Mouse (Mus musculus): ENCODE measurements around the gene Kxd1. TPM values are rescaled to one million over a fixed set of nuclear protein-coding genes. Genes with fewer than 3 reads are reported as not detected.

Gene Kxd1
- total RNA-seq, 2 experiments from 2014 or later, result 18.1 to 45.3 TPM

DNA sequence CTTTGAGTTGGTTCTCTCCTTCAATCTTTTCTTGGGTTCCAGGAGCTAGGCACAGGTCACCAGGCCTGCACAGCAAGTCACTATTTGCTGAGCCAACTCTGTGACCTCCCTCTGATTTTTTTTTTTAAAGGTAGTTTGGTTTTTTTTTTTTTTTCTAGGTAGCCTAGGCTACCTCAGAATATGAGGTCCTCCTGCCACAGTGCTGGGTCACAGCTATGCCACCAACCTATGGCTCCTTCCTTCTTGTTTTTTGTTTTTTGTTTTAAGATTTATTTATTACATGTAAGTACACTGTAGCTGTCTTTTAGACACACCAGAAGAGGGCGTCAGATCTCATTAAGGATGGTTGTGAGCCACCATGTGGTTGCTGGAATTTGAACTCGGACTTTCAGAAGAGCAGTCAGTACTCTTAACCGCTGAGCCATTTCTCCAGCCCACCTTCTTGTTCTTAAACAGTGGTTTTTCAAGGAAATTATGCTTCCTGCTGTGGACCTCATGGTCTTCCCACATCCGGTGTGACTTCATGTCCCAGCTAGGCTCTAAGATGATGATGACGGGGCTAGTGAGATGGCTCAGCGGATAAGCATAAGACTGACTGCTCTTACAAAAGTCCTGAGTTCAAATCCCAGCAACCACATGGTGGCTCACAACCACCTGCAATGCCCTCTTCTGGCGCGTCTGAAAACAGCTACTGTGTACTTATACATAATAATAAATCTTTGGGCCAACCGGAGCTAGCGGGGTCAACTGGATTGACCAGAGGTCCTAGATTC, 21.8 kb upstream of the Kxd1 start:
- no peak for ATAC-seq (replicated peaks; ENCODE audit: low FRiP score, poor library complexity, severe bottlenecking)

DNA sequence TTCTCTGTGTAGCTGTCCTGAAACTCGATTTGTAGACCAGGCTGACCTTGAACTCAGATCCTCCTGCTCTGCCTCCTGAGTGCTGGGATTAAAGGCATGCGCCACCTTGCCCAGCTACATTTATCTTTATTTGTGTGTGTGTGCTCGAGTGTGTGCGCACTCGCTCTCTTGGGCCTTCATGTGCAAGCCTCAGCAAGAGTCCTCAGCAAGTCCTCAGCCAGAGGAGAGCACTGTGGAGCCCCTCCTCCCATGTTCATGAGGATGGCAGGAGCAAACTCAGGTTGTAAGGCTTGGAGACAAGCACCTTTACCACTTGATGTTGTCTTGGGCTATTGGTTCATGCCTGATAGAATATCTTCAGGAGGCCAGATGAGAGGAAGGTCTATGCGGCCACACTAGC, 20.0 kb upstream of the Kxd1 start:
- ATAC-seq (replicated peaks; ENCODE audit: low FRiP score, poor library complexity, severe bottlenecking), result no peak

DNA sequence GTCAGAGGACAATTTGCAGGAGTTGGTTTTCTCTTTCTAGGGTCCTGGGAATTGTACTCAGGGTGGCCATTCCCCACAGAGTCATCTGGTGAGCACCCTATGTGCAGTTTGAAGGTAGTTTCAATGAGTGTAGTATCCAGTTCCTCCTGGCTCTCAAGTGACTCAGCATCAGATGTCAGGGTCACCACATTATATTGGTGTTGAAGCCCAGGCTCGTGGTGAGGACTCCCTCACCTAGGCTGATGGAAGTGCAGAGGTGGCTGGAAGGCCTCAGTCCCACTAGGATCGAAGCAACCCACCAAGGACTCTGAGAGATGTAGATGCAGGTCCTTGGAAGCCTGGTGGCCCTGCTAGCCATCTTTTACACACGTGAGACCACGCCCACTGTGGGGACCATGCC, 18.7 kb upstream of the Kxd1 start:
- no peak for ATAC-seq (replicated peaks; ENCODE audit: low FRiP score, poor library complexity, severe bottlenecking)

DNA sequence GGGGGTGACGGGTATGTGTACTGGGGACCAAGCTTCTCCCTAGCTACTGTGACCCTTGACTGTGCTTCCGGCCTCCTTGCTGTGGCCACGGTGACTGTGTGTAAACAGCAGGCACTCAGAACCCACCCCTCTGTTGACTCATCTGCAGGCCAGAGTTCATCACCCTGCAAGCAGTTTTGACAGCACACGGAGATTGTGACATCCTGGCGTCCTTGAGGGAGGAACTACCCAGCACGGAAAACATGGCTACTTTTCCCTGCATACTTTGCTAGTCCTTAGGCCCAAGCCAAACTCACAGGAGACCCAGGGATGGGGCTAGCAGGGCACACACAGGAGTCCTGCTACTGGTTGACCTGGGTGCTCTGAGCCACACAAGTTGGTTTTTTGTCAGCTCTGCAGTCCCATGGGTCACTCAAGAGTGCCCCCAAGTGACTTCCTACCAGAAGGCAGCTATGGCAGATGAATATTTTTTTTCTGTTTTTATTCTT, 16.5 kb upstream of the Kxd1 start:
- ATAC-seq (replicated peaks; ENCODE audit: low FRiP score, poor library complexity, severe bottlenecking), result no peak

DNA sequence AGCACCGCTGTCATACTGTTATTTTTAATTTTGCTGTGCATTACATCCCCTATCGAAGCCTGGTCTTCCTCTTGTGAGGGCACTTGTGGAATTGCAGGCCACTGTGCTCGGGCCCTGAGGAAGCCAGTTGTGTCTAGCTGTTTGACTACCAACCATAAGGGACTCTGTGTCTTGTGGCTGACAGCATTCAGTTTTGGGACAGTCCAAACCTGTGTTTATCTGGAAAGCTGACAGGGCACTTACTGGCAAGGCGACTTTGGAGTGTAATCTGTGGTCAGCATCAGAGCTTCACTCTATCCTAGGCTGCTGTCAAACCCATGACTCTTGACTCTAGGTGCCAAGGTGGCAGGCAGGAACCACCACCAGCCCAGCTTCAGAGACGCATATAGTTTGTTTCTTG, 13.3 kb upstream of the Kxd1 start:
- ATAC-seq (replicated peaks; ENCODE audit: low FRiP score, poor library complexity, severe bottlenecking), result no peak

DNA sequence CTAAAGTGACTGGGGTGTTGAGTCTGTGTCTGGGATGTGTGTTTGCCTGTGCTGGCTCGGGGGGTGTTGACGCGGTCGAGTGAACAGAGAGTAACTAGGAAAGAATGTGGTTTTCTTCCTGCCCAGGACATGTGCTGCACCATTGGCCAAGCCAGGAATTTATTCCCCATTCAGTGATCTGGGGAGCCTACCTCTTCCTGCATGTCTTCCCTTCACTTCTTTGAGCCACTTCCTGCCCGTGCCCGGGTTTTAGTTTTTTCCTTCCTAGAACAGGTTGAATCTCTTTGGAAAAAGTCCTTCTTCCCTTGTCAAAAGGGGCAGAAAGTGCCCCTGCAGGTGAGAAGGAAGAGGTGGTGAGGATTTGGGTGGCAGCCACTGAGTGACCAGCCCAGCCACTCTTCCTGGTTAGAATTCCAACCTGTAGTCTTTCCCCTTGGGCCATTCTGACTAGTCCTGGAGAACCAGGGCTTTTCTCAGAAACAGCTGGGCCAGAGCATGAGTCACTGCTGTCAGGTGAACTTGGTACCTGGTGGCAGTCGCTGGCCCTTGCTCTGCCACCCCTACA, 12.8 kb upstream of the Kxd1 start:
- ATAC-seq (replicated peaks; ENCODE audit: low FRiP score, poor library complexity, severe bottlenecking), result no peak

DNA sequence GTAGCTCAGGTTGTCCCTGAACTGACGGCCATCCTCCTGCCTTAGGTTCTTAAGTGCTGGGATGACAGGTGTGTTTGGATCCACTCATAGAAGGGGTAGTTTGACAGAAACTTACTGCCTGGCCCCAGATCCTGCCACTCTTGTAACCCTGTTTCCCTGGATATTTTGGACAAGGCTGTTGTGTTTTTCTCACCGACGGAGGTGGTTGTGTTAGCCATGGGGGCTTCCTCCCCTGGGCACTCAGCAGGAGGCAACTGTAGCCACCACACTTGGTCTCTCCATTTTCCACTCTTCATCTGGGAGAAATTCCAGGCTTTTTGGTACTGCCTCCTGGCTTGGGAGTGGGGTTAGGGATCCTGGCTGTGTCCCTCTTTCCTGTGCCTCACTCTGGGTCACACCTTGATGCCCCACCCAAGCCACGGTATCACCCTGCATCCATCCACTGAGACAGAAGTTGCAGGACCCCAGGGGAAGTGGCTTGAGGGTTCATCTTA, 12.3 kb upstream of the Kxd1 start:
- no peak for ATAC-seq (replicated peaks; ENCODE audit: low FRiP score, poor library complexity, severe bottlenecking)

DNA sequence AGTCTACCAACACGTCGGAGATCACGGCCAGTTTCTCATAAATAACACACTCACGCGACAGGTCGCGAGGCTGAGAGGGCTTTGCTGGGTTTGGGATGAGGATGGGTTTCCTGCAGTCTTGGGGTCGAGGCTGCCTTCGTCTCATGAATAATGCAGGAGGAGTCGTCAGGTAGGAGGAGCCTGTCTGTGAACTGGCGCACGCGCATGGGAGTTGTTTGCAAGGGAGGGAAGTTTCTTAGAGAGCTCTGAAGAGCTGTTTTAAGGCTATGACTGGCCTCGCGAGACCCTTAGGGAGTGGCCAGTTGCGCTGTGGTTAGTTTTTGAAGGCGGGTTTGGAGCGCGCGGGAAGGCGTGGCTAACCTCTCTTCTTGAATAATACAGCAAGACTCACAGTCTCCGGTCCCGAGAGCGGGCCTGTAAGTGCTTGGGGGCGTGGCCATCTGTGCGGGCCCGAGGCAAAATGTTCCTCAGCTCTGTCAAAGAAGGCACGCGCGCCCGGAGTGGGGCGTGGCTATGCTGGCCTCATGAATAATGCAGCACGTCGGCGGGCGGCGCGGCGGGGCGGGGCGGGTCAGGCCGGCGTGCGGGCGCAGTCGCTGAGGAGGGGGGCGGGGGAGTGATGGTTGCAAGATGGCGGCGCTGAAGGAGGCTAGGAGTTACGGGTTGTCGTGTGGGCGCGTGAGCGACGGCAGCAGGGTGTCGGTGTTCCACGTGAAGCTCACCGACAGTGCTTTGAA, 11.5 kb upstream of the Kxd1 start, which contains the start of gene Ell:
Ell (plus strand) TSS at position 381 of the 737 bp plus-strand sequence.
- peak; percentile 72 for ATAC-seq (replicated peaks; ENCODE audit: low FRiP score, poor library complexity, severe bottlenecking)

DNA sequence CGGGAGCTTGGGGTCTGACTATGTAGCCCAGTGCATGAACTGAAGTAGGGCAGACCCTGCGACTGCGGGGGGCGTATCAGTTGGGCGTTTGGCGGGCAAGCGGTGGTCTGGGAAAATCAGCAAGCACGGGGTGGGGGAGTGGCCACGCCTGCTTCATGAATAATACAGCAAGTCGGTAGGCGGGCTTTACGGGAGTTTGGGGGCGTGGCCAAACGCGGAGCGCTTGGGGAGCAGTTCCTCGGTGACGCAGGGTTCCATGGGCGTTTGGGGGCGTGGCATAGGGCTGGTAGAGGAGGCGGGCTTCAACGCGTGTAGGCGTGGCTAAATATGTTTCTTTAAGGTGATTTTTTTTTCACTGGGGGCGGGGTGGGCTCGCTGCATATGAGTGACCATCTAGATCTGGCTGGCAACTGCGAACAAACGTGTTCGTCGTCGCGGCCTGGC, 10.9 kb upstream of the Kxd1 start:
- ATAC-seq (replicated peaks; ENCODE audit: low FRiP score, poor library complexity, severe bottlenecking), result peak; percentile 78

DNA sequence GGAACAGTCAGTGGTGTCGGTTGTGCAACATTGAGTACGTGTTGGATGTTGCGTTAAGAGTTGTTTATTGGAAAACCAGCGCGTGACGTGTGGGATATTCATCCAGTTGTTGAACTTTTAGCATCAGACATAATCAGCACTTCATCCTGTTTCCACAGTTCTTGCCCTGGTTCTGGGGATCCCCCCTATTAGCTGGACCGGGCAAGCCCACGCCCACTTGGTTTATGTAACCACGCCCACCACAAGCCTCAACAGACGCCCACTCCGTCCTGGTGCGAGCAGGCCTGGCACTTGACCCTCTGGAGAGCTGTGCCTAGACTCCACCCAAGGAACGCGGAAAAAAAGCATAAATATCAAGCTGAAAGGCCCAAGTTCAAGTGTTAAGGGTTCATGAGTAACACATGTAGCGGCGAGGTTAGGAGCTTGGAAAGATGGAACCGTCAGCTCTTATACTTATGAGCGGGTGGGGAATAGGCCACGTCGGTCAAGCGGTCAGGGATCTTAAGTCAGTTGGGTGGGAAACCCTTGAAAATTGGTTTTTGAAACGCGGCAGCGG, 10.3 kb upstream of the Kxd1 start:
- ATAC-seq (replicated peaks; ENCODE audit: low FRiP score, poor library complexity, severe bottlenecking), result peak; percentile 32

DNA sequence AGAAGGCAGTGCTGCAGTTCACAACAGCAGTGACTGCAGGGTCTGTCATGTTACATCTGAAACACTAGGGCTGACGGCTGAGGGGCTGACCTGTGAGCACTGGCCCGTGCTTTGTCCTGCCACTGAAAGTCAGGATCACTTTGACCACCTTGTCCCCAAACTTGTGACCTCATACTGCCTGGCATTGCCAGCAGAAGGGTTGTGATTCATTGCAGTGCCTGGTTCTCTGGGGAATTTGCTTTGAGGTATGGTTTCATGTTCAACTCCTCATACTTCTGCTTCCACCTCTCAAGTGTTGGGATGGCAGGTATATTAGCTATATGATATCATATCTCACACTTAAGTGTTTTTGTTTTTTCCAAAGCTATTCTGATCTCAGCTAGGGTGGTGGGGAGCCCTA, 7.9 kb upstream of the Kxd1 start:
- ATAC-seq (replicated peaks; ENCODE audit: low FRiP score, poor library complexity, severe bottlenecking), result no peak

DNA sequence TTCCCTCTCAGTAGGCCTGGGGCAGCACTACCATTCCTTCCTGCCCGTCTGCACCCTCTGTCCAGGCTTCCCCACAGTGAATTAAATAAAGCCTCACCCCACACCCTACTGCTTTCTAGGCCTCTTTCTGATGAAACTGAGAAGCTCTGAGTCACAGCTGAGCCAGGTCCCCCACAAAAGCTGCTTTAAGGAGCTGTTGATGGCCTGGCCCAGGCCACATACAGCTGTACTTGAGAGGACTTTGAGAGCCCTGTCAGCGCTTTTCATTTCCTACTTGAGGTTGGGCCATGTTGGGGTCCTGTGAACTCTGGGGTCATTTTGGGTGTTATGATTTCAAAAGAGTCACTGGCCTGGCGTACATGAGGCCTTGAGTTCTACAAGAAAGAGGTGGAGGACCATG, 7.5 kb upstream of the Kxd1 start:
- ATAC-seq (replicated peaks; ENCODE audit: low FRiP score, poor library complexity, severe bottlenecking), result no peak

DNA sequence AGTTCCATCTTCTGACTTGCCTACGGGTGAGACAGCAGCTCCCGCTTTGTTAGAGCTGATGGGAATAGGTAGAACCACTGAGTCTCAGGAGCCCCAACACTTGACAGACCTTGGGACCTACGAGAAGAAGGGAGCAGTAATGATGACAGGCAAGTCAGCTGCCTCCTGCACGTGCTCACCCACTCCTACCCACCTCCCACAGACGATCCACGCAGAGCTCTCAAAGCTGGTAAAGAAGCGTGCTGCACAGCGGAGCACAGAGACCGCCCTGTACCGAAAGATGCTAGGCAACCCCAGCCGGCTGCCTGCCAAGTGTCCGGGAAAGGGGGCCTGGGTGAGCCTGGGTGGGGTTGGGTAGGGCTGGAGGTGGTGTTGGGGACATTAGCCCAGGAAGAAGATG, 6.5 kb upstream of the Kxd1 start:
- no peak for ATAC-seq (replicated peaks; ENCODE audit: low FRiP score, poor library complexity, severe bottlenecking)

DNA sequence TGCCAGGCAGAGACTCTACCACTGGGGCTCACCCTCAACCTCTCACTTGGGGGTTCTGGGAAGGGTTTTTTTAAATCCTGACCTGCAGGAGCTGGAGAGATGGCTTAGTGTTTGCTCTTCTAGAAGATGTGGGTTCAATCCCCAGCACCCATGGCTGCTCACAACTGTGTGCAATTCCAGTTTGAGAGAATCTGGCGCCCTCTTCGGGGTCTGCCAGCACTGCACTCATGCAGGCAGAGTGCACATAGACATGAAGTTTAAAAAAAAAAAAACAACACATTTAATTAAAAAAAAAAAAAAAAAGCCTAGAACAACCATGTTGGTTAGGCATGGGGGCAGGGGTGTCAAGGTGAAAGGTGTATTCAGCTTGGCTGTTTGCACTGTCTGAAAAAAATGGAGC, 2.6 kb upstream of the Kxd1 start:
- no peak for ATAC-seq (replicated peaks; ENCODE audit: low FRiP score, poor library complexity, severe bottlenecking)

DNA sequence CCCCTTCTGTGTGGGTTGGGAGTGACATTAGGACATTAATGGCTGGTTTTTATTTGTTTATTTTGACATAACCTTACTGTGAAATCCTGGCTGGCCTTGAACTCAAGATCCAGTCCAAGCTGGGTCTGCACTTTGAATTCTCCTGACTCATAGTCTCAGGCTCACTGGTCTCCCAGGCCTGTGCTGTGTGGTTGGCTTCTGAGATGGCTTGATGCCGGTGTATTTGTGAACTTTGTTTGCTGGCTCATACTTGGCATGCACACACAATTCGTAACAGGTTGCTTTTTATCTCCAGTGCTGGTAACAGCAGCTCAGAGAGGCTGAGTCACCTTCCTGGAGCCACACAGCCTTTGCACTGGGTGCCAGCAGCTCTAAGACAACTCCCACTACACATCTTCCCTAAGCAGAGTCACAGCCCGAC, 2.0 kb upstream of the Kxd1 start:
- ATAC-seq (replicated peaks; ENCODE audit: low FRiP score, poor library complexity, severe bottlenecking), result peak; percentile 51

DNA sequence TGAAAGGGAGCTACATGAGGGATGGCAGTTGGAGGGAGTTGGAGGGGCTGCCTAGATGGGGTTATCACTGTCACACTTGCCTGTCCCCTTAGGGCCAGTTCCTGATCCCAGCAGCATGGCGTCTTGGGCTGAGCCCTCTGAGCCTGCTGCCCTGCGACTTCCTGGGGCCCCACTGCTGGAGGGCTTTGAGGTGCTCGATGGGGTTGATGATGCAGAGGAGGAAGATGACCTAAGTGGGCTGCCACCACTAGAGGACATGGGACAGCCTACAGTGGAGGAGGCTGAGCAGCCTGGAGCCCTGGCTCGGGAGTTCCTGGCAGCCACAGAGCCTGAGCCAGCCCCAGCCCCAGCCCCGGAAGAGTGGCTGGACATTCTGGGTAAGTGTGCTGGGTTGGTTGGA, 1.5 kb upstream of the Kxd1 start:
- ATAC-seq (replicated peaks; ENCODE audit: low FRiP score, poor library complexity, severe bottlenecking), result no peak

DNA sequence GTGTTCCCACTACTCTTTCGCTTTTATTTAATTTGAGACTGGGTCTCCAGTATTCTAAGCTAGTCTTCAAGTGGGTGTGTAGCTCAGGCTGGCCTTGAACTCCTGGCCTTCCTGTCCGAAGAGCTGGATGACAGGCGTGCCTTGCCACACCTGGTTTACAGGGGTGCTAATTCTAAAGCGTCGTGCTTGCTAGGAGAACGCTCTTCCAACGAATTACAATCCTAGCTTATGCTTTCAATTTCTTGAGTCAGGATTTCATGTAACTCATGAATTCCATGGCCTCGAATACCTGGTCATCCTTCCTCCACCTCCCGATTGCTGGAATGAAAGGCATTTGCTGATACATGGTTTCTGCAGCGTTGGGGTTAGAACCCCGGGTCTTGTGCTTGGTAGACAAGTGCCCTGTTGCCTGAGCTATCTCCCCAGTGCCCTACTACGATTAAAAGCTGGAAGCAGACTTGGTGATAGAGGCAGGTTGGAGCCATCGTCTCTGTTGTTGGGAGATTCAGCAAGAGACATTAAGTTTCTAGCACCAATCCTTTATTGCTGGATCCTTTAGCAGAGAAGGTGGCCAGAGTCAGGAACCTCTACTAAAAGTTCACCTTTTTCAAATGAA, 534 bp upstream of the Kxd1 start:
- ATAC-seq (replicated peaks; ENCODE audit: low FRiP score, poor library complexity, severe bottlenecking), result no peak

DNA sequence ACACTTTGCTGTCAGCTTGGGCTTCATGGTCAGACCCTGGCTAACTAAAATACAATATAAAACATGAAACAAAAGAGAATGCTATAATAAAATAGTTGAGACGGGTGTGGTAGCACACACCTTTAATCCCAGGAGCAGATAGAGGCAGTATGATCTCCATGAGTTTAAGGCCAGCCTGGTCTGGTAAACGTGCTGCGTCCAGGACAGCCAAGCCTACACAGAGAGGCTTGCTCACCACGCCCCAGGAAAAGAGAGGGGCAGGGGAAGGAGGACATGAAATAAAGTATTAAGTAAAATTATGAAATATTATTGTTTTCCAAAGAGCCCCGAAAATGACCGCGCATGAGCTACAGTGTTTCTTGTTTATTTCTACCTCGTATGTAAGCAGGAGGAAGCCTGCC, 645 bp downstream of the Kxd1 start:
- peak; percentile 25 for ATAC-seq (replicated peaks; ENCODE audit: low FRiP score, poor library complexity, severe bottlenecking)

DNA sequence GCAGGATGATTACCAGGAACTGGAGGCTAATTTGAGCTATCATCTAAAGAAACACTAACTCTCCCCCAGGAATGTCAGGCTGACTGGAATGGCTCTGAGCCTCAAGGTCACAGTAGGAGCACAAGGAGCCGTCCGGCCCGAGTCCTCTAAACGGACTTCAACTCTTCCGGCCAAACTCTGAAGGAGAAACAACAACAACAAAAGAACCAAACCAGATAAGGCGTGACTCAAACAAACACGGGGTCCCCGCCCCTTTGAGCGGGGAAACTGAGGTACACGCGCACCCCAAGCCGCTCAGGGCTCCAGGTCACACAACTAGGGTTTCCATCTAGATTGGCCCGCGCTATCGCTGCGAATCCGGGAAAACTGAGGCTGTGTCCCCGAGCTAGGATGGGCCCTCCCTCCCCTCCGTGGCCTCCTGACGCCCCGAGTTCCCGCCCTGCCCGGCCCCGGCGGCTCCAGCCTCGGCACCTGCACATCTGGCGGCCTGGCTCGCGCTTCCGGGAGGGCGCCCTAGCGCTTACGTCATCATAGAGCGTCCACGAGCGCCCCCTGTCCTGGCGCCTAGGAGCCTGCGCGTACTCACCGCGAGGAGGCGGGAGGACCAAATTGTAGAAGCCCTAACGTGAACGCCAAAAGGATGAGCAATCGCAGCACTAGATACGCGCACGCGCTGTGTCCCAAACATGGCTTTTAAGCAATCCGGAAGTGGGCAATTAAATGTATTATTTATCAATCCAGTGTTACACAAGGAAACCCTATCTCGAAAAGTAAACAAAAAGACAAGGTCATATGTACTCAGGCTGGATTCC, 5.0 kb downstream of the Kxd1 start:
- peak; percentile 84 for ATAC-seq (replicated peaks; ENCODE audit: low FRiP score, poor library complexity, severe bottlenecking)
